ENCODE assay signal across 13 mouse cellular contexts in genomic region chr1:162008631-162009067, GRCm38 (mm10). TPM values are rescaled to one million over a fixed set of nuclear protein-coding genes. Genes with fewer than 3 reads are reported as not detected.
DNase-seq lines count a peak whose midpoint lies in the region; ATAC-seq lines count a peak whose summit lies in the region.
"Had no signal": no experiment of that assay in that cellular context is flagged by ENCODE, and none has a peak within 500 bp of the region (broad histone marks: within the 10 kb centered on the region; RNA-seq: fewer than 3 reads in every experiment).

No protein-coding gene starts in this region.

- no peaks in the 10 kb centered on the region for H3K27me3 ChIP-seq in kidney, embryonic 16.5 days (ENCODE audit: insufficient read depth, low read length)
- no peaks in the 10 kb centered on the region for H3K27me3 ChIP-seq in hindbrain, embryonic 13.5 days
- no peaks in the 10 kb centered on the region for H3K27me3 ChIP-seq in neural tube, embryonic 15.5 days (replicated peaks)
- H3K27me3 ChIP-seq: neural tube, embryonic 12.5 days had no signal

- no peak for ATAC-seq in kidney, embryonic 16.5 days (ENCODE audit: low FRiP score, low TSS enrichment)
- ATAC-seq in hindbrain, embryonic 13.5 days (ENCODE audit: low FRiP score) = no peak
- no peak for ATAC-seq in neural tube, embryonic 15.5 days (ENCODE audit: low FRiP score)
- no peak for ATAC-seq in activated CD4-positive, CD25-positive, alpha-beta regulatory T cell, adult 4 months

- H3K4me1 ChIP-seq in kidney, embryonic 16.5 days (ENCODE audit: insufficient read depth, low read length) = peaks cover 42% of the 10 kb centered on the region
- H3K4me1 ChIP-seq in hindbrain, embryonic 13.5 days (replicated peaks) = peaks cover 29% of the 10 kb centered on the region
- H3K4me1 ChIP-seq in neural tube, embryonic 15.5 days = peaks cover 18% of the 10 kb centered on the region

- H3K4me2 ChIP-seq in kidney, embryonic 16.5 days (replicated peaks; ENCODE audit: low read depth, low read length) = peak overlapping the region; percentile 28; the same call in 1 of the 2 replicates
- H3K4me2 ChIP-seq in hindbrain, embryonic 13.5 days = no peak overlapping the region
- no peak overlapping the region for H3K4me2 ChIP-seq in neural tube, embryonic 15.5 days
- H3K4me2 ChIP-seq: neural tube, embryonic 12.5 days had no signal

- no peaks in the 10 kb centered on the region for H3K9me3 ChIP-seq in kidney, embryonic 16.5 days (ENCODE audit: low read length)
- H3K9me3 ChIP-seq in hindbrain, embryonic 13.5 days = no peaks in the 10 kb centered on the region
- H3K9me3 ChIP-seq in neural tube, embryonic 15.5 days (replicated peaks) = no peaks in the 10 kb centered on the region
- H3K9me3 ChIP-seq: neural tube, embryonic 12.5 days had no signal

- peak; percentile 39 for DNase-seq in embryo, embryonic 10 days (ENCODE audit: low spot score)
- no peak for DNase-seq in embryo, embryonic 9.5 days (ENCODE audit: extremely low spot score)
- DNase-seq in kidney, adult 9 months = no peak
- no peak for DNase-seq in left cerebral cortex, postnatal 25 days (ENCODE audit: low spot score in 2 of 2)
- DNase-seq: gastrocnemius, postnatal 25 days; lung, adult 18-20 months had no signal

- intact Hi-C loops in left cerebral cortex, postnatal 25 days (cut with DNase I) = no loop called here

- no peak overlapping the region for H3K4me3 ChIP-seq in kidney, embryonic 16.5 days (ENCODE audit: low read length)
- no peak overlapping the region for H3K4me3 ChIP-seq in hindbrain, embryonic 13.5 days
- no peak overlapping the region for H3K4me3 ChIP-seq in neural tube, embryonic 15.5 days (replicated peaks)
- H3K4me3 ChIP-seq: neural tube, embryonic 12.5 days had no signal

- H3K27ac ChIP-seq in kidney, embryonic 16.5 days (ENCODE audit: low read length) = peak overlapping the region; percentile 71
- H3K27ac ChIP-seq in hindbrain, embryonic 13.5 days = peak overlapping the region; percentile 44
- 0 out of 2 replicates have a peak overlapping the region, but pooled peaks have one; percentile 20 for H3K27ac ChIP-seq in neural tube, embryonic 15.5 days (replicated peaks)
- H3K27ac ChIP-seq: neural tube, embryonic 12.5 days had no signal

- H3K9ac ChIP-seq in kidney, embryonic 16.5 days (replicated peaks; ENCODE audit: low read length) = 0 out of 2 replicates have a peak overlapping the region, but pooled peaks have one; percentile 41
- no peak overlapping the region for H3K9ac ChIP-seq in hindbrain, embryonic 13.5 days
- no peak overlapping the region for H3K9ac ChIP-seq in neural tube, embryonic 15.5 days (replicated peaks)
- H3K9ac ChIP-seq: neural tube, embryonic 12.5 days had no signal

- 20% methylated on average over 8 of the region's 8 CpGs for WGBS in kidney, embryonic 16.5 days
- WGBS in hindbrain, embryonic 13.5 days = 56% methylated on average over 8 of the region's 8 CpGs
- WGBS in neural tube, embryonic 15.5 days = 59% methylated on average over 8 of the region's 8 CpGs

- H3K36me3 ChIP-seq in kidney, embryonic 16.5 days (ENCODE audit: insufficient read depth, low read length) = no peaks in the 10 kb centered on the region
- peaks cover 12% of the 10 kb centered on the region for H3K36me3 ChIP-seq in hindbrain, embryonic 13.5 days
- H3K36me3 ChIP-seq in neural tube, embryonic 15.5 days = peaks cover 6% of the 10 kb centered on the region

RNA-seq across cellular contexts. Expression of gene 4930558K02Rik, which starts 29.2 kb away (rescaled TPM):
- not detected in 2 replicates for polyA plus RNA-seq in kidney, embryonic 16.5 days (2015; fragmentation: Nextera tagmentation; extraction: Ambion mirVana)
- polyA plus RNA-seq in hindbrain, embryonic 13.5 days (2015; fragmentation: Nextera tagmentation; extraction: Ambion mirVana) = not detected in 2 replicates
- polyA plus RNA-seq in neural tube, embryonic 15.5 days (2015; fragmentation: Nextera tagmentation; extraction: Ambion mirVana) = 0.20 and 0.24 TPM in 2 replicates
- polyA plus RNA-seq in activated CD4-positive, CD25-positive, alpha-beta regulatory T cell, adult 4 months (2017; shearing (Covaris generic)) = not detected
- not detected for total RNA-seq in left cerebral cortex, postnatal 25 days (2021)
- total RNA-seq: gastrocnemius, postnatal 25 days; layer of hippocampus, adult 8-10 months had no signal
- polyA plus RNA-seq: neural tube, embryonic 12.5 days; spleen, adult 2 months had no signal

RNA-seq across cellular contexts. Expression of gene Pigc, which starts 39.7 kb away (rescaled TPM):
- 42.5 and 46.7 TPM in 2 replicates for polyA plus RNA-seq in kidney, embryonic 16.5 days (2015; fragmentation: Nextera tagmentation; extraction: Ambion mirVana)
- 35.7 and 37.6 TPM in 2 replicates for polyA plus RNA-seq in hindbrain, embryonic 13.5 days (2015; fragmentation: Nextera tagmentation; extraction: Ambion mirVana)
- polyA plus RNA-seq in neural tube, embryonic 15.5 days (2015; fragmentation: Nextera tagmentation; extraction: Ambion mirVana) = 33.8 and 35.5 TPM in 2 replicates
- 10 to 100 TPM; 25.1 to 40.2 TPM for polyA plus RNA-seq in activated CD4-positive, CD25-positive, alpha-beta regulatory T cell, adult 4 months (2017; shearing (Covaris generic))
- 10 to 100 TPM; 15.4 to 16.6 TPM for total RNA-seq in left cerebral cortex, postnatal 25 days (2021)

Comparison
In these comparisons a context has a peak if more than half of its experiments do, and no peak if none do; other contexts are left out.
1. H3K27ac ChIP-seq: peak in every context shown above with its lines; median percentile 71 in kidney, embryonic 16.5 days; 44 in hindbrain, embryonic 13.5 days; 20 in neural tube, embryonic 15.5 days.